Mouse (Mus musculus) adrenal gland, postnatal 36 days (tissue): Measurements from ENCODE around the gene Hipk4. TPM values are rescaled to one million over a fixed set of nuclear protein-coding genes. Genes with fewer than 3 reads are reported as not detected.
"Not testable (repeated sequence)": the region's sequence is repeated elsewhere in the genome, so short reads cannot be mapped to it uniquely, and the experiment has no call there.

ENCODE experiments used
- DNase-seq, 2 experiments: peaks; one replicate each; pipeline ENCODE4 v3.0.0; 2021; ENCODE audit warnings: mixed read lengths in 1 of 2
- total RNA-seq, 2 experiments: library from RNA; stranded (reverse); gene quantifications; 2 replicates each; pipeline ENCODE4 v1.2.3; 2021

Gene Hipk4
- total RNA-seq, 2 experiments from 2014 or later: 0.23 to 0.26 TPM

DNA sequence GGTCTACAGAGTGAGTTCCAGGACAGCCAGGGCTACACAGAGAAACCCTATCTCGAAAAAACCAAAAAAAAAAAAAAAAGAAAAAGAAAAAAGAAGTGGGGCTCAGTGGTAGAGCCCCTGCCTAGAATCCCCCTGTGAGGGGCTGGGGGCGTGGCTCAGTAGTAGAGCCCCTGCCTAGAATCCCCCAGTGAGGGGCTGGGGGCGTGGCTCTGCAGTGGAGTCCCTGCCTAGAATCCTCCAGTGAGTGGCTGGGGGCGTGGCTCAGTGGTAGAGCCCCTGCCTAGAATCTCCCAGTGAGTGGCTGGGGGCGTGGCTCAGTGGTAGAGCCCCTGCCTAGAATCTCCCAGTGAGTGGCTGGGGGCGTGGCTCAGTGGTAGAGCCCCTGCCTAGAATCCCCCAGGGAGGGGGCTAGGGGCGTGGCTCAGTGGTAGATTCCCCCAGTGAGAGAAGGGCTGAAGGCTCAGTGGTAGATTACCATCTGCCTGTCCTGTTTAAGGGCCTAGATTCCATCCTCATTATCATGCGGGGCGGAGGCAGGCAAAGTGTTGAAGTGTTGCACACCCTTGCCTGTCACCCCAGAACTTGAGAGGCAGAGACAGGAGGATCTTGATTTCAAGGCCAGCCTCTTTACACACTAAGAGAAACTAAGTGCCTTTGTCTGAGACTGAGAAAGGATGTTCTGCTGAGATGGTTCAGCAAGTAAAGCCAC, 28.3 kb upstream of the Hipk4 start:
- DNase-seq: not testable (repeated sequence)

- no peak for DNase-seq
Observed at GRCm38 (mm10) chr7:27499036-27499435, 24.0 kb upstream of the Hipk4 start, which contains the start of gene Prx. Gene Prx, plus strand, starts transcription at chr7:27499324.

- peak; percentile 66 to 70 for DNase-seq
Observed at GRCm38 (mm10) chr7:27501620-27502019, 21.4 kb upstream of the Hipk4 start.

GRCm38 (mm10) chr7:27506765-27507370, 16.2 kb upstream of the Hipk4 start:
- DNase-seq: no peak

DNA sequence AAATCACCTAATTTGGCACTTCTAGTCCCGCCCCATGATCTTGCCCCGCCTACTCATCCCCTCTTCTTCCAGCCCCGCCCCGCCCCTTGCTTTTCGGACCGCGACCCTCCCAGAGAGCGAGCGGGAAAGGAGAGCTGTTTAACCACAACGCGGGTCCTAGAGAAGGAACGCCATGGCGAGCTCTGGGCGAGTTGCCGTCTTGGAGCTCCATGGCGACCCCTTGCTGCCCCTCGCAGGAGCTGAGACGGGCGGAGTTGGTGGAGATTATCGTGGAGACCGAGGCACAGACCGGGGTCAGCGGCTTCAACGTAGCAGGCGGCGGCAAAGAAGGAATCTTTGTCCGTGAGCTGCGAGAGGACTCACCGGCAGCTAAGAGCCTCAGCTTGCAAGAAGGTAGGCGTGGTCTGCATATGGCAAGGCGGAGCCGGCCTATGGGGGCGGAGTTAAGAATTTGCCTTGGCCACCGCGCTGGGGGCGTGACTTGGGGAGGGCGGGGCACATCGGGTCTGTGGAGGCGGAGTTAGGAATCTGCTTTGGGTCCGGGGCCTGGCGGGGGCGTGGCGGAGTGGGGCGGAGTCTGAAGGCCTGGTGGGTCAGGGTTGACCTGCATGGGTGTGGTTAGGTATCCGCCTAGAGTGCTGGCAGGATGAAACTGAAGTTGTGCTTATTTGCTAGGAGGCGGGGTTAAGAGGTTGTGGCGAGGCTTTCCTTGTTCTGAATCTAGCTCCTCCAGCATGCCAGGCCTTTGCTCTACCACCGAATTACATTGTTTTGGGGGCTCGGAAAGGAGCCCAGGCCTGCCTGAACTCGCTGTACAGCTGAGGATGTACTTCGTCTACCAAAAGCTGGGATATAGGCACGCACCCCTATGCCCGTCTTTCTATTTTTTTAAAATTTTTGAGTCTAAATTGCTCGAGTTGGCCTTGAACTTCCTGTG, 15.1 kb upstream of the Hipk4 start:
- DNase-seq: peak; percentile 100

- DNase-seq: peak; percentile 77 to 83
Observed at GRCm38 (mm10) chr7:27508648-27509005, 14.4 kb upstream of the Hipk4 start.

GRCm38 (mm10) chr7:27510809-27511208, 12.3 kb upstream of the Hipk4 start:
- DNase-seq: no peak

DNA sequence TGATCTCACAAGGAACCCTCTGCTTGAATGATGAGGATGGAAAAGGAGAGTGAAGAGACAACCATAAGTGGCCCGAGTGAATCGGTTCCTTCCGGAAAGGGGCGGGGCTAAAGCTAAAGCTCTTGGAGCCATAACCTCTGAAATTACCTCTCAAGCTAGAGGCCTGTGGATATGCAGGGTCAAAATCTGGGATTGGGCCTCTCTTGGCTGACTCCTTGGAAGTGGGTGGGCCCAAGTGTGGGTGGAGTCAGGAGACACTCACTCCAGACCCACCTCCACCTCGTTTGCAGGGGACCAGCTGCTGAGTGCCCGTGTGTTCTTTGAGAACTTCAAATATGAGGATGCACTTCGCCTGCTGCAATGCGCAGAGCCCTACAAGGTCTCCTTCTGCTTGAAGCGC, 8.1 kb upstream of the Hipk4 start:
- DNase-seq: no peak

GRCm38 (mm10) chr7:27518314-27518713, 4.8 kb upstream of the Hipk4 start:
- DNase-seq: no peak

GRCm38 (mm10) chr7:27520104-27520503, 3.0 kb upstream of the Hipk4 start:
- DNase-seq: no peak

DNA sequence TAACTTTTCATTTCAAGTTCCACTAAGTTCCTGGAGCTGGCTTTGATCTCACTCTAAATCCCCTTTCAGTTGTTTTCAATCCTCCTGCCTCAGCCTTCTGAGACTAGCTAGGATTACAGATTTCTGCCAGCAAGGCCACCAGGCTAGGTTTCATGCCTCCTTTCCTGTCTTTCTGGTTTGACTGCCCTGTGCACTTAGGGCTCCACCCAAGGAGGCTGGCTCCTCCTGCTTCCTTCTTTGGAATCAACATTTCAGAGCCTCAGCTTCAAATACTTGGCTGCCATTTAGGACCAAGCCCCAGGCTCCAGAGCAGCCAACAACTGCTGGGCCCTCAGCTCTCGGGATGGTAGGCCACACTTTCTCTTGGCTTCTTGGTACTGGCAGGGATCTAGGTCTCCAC, 2.5 kb upstream of the Hipk4 start:
- no peak for DNase-seq

DNA sequence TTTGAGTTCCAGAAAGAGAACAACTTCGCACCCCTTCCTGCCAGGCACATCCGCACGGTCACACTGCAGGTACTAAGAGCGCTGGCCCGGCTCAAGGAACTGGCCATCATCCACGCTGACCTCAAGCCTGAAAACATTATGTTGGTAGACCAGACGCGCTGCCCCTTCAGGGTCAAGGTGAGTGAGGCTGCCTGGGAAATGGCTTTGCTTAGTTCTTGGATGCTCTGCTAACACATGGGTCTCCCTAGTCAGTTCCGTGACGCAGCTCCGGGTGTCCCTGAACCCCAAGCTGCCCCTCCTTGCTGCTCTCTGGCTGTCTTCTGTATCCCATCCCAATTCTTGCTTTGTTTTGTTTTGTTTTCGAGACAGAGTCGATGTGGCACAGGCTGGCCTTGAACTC, 738 bp downstream of the Hipk4 start:
- no peak for DNase-seq

DNA sequence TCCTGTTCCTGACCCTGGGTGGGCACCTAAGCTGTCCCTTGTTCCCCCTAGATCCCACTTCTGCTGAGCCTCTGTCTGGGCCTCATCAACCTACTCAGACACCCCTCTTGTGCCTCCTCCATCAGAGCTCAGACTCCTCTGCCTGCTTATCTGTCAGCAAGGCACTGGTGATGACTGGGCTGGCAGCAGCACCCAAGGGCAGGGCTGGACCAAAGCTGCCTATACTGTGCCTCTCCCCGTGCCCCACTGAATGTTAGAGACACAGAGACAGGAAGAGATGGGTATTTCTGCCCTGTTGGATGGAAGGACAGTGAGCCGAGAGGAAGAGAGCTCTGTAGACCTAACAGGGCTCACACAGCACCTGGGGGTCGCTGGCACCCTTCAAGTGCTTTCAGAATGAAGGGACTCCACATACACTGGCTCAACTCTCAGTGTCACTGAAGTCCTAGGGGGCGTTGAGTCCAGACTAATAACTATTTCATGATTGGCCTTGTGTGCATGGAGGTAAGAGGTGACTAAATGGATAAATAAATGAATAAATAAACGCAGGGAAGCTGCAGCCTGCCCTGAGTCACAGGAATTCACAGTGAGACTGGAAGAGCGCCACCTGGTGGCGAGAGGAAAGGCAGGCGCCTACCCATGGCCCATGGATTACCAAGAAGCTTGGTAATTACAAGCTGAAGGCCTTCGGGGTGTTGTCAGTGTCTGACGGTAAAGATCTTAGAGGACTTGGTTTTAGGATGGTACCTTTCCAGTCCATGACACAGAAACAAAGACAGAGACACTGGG, 3.2 kb downstream of the Hipk4 start:
- peak; percentile 84 to 85 for DNase-seq

GRCm38 (mm10) chr7:27529070-27529469, 6.0 kb downstream of the Hipk4 start:
- no peak for DNase-seq

- DNase-seq: no peak
Observed at GRCm38 (mm10) chr7:27530937-27531336, 7.9 kb downstream of the Hipk4 start.

GRCm38 (mm10) chr7:27531707-27532106, 8.6 kb downstream of the Hipk4 start:
- no peak for DNase-seq

- DNase-seq: no peak
Observed at GRCm38 (mm10) chr7:27532480-27533050, 9.5 kb downstream of the Hipk4 start.

GRCm38 (mm10) chr7:27535386-27535785, 12.3 kb downstream of the Hipk4 start:
- no peak for DNase-seq

GRCm38 (mm10) chr7:27536618-27537017, 13.6 kb downstream of the Hipk4 start:
- no peak for DNase-seq

GRCm38 (mm10) chr7:27537998-27538397, 14.9 kb downstream of the Hipk4 start:
- DNase-seq: peak; percentile 21 to 43

- no peak for DNase-seq
Observed at GRCm38 (mm10) chr7:27538797-27539196, 15.7 kb downstream of the Hipk4 start.

DNA sequence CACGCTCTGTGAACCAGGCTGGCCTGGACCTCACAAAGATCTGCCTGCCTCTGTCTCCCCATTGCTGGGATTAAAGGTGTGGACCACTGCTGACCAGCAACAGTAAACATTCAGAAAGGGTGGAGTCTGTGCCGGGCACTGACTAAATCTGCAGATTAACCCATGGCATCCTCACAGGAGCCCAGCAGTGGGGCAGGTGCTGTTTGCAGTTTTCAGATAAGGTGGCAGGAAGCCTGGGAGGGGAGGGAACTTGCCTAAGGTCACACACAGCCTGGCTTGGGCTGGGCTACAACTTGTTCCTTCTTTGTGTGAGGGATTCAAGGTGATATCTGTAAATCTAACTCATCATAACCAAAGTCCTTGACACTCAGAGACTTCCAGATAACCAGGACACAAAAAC, 17.5 kb downstream of the Hipk4 start:
- peak in 1 of 2 experiments; percentile 26 for DNase-seq
